Mouse (Mus musculus): Measurements from ENCODE around the gene Cap2. TPM values are rescaled to one million over a fixed set of nuclear protein-coding genes. Genes with fewer than 3 reads are reported as not detected.

The Cap2 gene
- total and polyA plus RNA-seq, 3 experiments, result 14.8 to 120 (median 22.3) TPM

DNA sequence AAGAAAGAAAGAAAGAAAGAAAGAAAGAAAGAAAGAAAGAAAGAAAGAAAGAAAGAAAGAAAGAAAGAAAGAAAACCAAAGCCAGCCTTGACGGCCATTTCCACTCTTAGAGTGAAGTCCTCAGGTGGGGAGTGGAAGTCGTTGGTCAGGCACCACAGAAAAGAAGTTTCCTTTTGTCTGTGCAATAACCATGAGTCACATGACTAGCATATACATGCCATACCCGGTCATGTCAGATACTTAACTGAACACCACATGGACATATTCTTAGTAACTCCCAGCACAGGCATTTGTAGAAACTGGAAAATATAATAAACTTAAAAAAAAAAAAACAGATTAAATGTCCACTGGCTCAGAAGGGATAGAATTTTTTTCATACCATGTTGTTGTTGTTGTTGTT lies 16.0 kb upstream of the Cap2 start:
- H3K9ac ChIP-seq (ENCODE audit: control insufficient read depth, low read depth, low read length, poor library complexity, severe bottlenecking), result no peak overlapping the region

DNA sequence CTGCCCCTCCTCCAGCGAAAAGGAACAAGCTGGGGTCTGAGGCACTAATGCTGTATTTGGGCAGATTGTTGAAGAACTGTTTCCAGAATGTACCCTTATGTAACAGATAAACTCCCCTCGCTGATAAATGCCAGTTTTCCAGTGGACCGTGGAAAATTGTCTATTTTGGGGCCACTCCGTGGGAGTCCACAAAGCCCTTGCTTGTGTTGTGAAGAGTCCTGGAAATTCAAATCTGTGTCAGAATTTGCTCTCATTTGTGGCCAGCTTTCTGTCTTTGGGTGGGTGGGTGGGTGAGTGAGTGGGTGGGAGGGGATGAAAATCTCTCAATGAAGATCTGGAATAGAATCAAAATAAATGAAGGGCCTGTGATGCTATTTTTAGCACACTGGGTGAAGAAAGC lies 13.5 kb upstream of the Cap2 start:
- Histone ChIP-seq H3K4me1 (ENCODE audit: control insufficient read depth in 1 of 2, insufficient read depth in 2 of 2, low read length in 2 of 2) (peaks cover 0 to 4% of the 10 kb centered on the region in 2 experiments; a peak in 1 of 4 replicates), H3K4me3 (ENCODE audit: control insufficient read depth in 1 of 2, insufficient read depth in 1 of 2, low read depth in 2 of 2, low read length in 2 of 2) (no peak overlapping the region), H3K36me3 (ENCODE audit: control insufficient read depth in 1 of 2, insufficient read depth in 2 of 2, low read length in 2 of 2) (peaks cover 0 to 2% of the 10 kb centered on the region in 2 experiments; a peak in 2 of 4 replicates), H3K27me3 (ENCODE audit: control insufficient read depth in 1 of 2, insufficient read depth in 2 of 2, low read length in 2 of 2) (no peaks in the 10 kb centered on the region), H3K9me3 (replicated peaks; ENCODE audit: insufficient read depth, low read length) (no peaks in the 10 kb centered on the region), H3K79me2 (ENCODE audit: control insufficient read depth, insufficient read depth, low read length, poor library complexity) (no peaks in the 10 kb centered on the region), H3K9ac (ENCODE audit: control insufficient read depth, low read depth, low read length, poor library complexity, severe bottlenecking) (no peak overlapping the region), H3K27ac (ENCODE audit: control insufficient read depth, low read depth, low read length) (no peak overlapping the region)
- TF ChIP-seq USF2 (IDR thresholded peaks at IDR 0.05; ENCODE audit: borderline replicate concordance in 1 of 2, insufficient read depth in 1 of 2, low read depth in 1 of 2, low read length in 2 of 2), result no peak
- TF ChIP-seq RCOR1 (IDR thresholded peaks at IDR 0.05; ENCODE audit: low read depth, low read length), result no peak
- TF ChIP-seq SMC3 (IDR thresholded peaks at IDR 0.05; ENCODE audit: low read depth, low read length), result no peak
- no peak for TF ChIP-seq MAZ (IDR thresholded peaks at IDR 0.05; ENCODE audit: low read depth, low read length)
- TF ChIP-seq POLR2A (IDR thresholded peaks at IDR 0.05; ENCODE audit: control insufficient read depth in 1 of 2, insufficient read depth in 1 of 2, low read depth in 1 of 2, low read length in 2 of 2, poor library complexity in 1 of 2), result no peak
- TF ChIP-seq ZNF384 (IDR thresholded peaks at IDR 0.05; ENCODE audit: low read depth, low read length), result no peak
- DNase-seq (ENCODE audit: low read depth, low spot score), result no peak

More for the DNA sequence above, 16.0 kb upstream of the Cap2 start:
- TF ChIP-seq USF1 (IDR thresholded peaks at IDR 0.05; ENCODE audit: low read depth, low read length) (peak; percentile 67; the same call in 1 of the 2 replicates), POLR2A (IDR thresholded peaks at IDR 0.05; ENCODE audit: control insufficient read depth in 1 of 2, insufficient read depth in 1 of 2, low read depth in 1 of 2, low read length in 2 of 2, poor library complexity in 1 of 2) (no peak), UBTF (IDR thresholded peaks at IDR 0.05; ENCODE audit: borderline replicate concordance, insufficient read depth, low read depth, low read length) (no peak)
- Histone ChIP-seq H3K27me3 (ENCODE audit: control insufficient read depth in 1 of 2, insufficient read depth in 2 of 2, low read length in 2 of 2) (no peaks in the 10 kb centered on the region), H3K36me3 (ENCODE audit: control insufficient read depth in 1 of 2, insufficient read depth in 2 of 2, low read length in 2 of 2) (peaks cover 0 to 2% of the 10 kb centered on the region in 2 experiments; a peak in 2 of 4 replicates), H3K79me2 (ENCODE audit: control insufficient read depth, insufficient read depth, low read length, poor library complexity) (no peaks in the 10 kb centered on the region), H3K9me3 (replicated peaks; ENCODE audit: insufficient read depth, low read length) (no peaks in the 10 kb centered on the region), H3K4me3 (ENCODE audit: control insufficient read depth in 1 of 2, insufficient read depth in 1 of 2, low read depth in 2 of 2, low read length in 2 of 2) (no peak overlapping the region), H3K4me1 (ENCODE audit: control insufficient read depth in 1 of 2, insufficient read depth in 2 of 2, low read length in 2 of 2) (peaks cover 0 to 4% of the 10 kb centered on the region in 2 experiments; a peak in 1 of 4 replicates), H3K27ac (ENCODE audit: control insufficient read depth, low read depth, low read length) (no peak overlapping the region)
- DNase-seq (ENCODE audit: low read depth, low spot score), result no peak

DNA sequence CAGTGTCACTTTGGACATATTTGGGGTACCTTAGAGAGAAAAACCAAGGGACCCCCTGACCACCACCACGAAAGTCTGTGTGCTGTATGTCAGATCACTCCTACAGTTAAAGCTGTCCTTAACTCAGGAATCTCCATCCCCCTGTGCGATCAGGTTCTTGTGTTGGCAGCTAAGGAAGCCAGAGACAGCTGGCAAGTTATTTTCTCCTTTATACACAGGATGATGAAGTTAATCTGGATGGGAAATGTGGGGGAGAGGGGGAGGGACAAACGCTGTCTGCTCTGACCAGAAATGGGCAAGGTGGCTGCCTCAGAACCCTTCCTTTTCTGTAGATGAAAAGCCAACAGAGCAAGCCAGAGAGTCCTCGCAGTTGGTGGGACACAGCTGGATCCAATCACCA lies 11.0 kb upstream of the Cap2 start:
- Histone ChIP-seq H3K9me3 (replicated peaks; ENCODE audit: insufficient read depth, low read length) (no peaks in the 10 kb centered on the region), H3K4me1 (ENCODE audit: control insufficient read depth in 1 of 2, insufficient read depth in 2 of 2, low read length in 2 of 2) (peaks cover 0 to 4% of the 10 kb centered on the region in 2 experiments; a peak in 1 of 4 replicates), H3K79me2 (ENCODE audit: control insufficient read depth, insufficient read depth, low read length, poor library complexity) (no peaks in the 10 kb centered on the region), H3K36me3 (ENCODE audit: control insufficient read depth in 1 of 2, insufficient read depth in 2 of 2, low read length in 2 of 2) (peaks cover 0 to 2% of the 10 kb centered on the region in 2 experiments; a peak in 2 of 4 replicates), H3K4me3 (ENCODE audit: control insufficient read depth in 1 of 2, insufficient read depth in 1 of 2, low read depth in 2 of 2, low read length in 2 of 2) (no peak overlapping the region), H3K9ac (ENCODE audit: control insufficient read depth, low read depth, low read length, poor library complexity, severe bottlenecking) (no peak overlapping the region), H3K27ac (ENCODE audit: control insufficient read depth, low read depth, low read length) (no peak overlapping the region), H3K27me3 (ENCODE audit: control insufficient read depth in 1 of 2, insufficient read depth in 2 of 2, low read length in 2 of 2) (no peaks in the 10 kb centered on the region)
- DNase-seq (ENCODE audit: low read depth, low spot score), result no peak
- TF ChIP-seq ELF1 (IDR thresholded peaks at IDR 0.05; ENCODE audit: low read depth, low read length), result no peak
- no peak for TF ChIP-seq ZMIZ1 (IDR thresholded peaks at IDR 0.05; ENCODE audit: low read depth, low read length)
- no peak for TF ChIP-seq KAT2A (conservative IDR thresholded peaks at IDR 0.05; ENCODE audit: low read depth, low read length)
- TF ChIP-seq MYB (IDR thresholded peaks at IDR 0.05; ENCODE audit: low read depth, low read length), result no peak
- TF ChIP-seq USF2 (IDR thresholded peaks at IDR 0.05; ENCODE audit: borderline replicate concordance in 1 of 2, insufficient read depth in 1 of 2, low read depth in 1 of 2, low read length in 2 of 2), result no peak
- no peak for TF ChIP-seq USF1 (IDR thresholded peaks at IDR 0.05; ENCODE audit: low read depth, low read length)
